Mouse (Mus musculus) Patski (cell line): Measurements from ENCODE around the gene Vmn1r180. TPM values are rescaled to one million over a fixed set of nuclear protein-coding genes. Genes with fewer than 3 reads are reported as not detected.
"Not testable (repeated sequence)": the region's sequence is repeated elsewhere in the genome, so short reads cannot be mapped to it uniquely, and the experiment has no call there.

Source experiments
- ATAC-seq: fragments of 100-300 bp; one replicate; pipeline ENCODE4 v1.8.0; 2021
- CTCF ChIA-PET: fragments of 350-600 bp; sonication (Branson Sonifier 250); formaldehyde crosslinking; loops from one replicate; lab custom pipeline; 2022; ENCODE audit warnings: inconsistent platforms; lab: Charles Lee
- POLR2A ChIA-PET: fragments of 350-600 bp; sonication (Branson Sonifier 250); formaldehyde crosslinking; loops from one replicate; lab custom pipeline; 2022; ENCODE audit warnings: antibody characterized with exemption, inconsistent platforms; lab: Charles Lee
- DNase-seq: peaks from one replicate; pipeline ENCODE4 v3.0.0-alpha.2; 2011; ENCODE audit warnings: low read depth, low spot score
- H3K27me3 ChIP-seq: fragments of 371-371 bp; one replicate; pipeline ENCODE4 v1.5.1; 2021
- CTCF ChIP-seq: fragments of 100-300 bp; IDR thresholded peaks from one replicate; pipeline ENCODE4 v1.5.1; 2021
- in situ Hi-C: fragments of 300-500 bp; cut with MboI; formaldehyde crosslinking; loops from 3 replicates; pipeline ENCODE4 v1.11.1; 2018; ENCODE audit warnings: low pct_unique_long_range_greater_than_20kb, mixed read lengths
- polyA plus RNA-seq: library from polyadenylated mRNA; unstranded; gene quantifications from one replicate; pipeline ENCODE4 v1.2.3, GENCODE M21; 2021

The Vmn1r180 gene
- polyA plus RNA-seq, result not detected

DNA sequence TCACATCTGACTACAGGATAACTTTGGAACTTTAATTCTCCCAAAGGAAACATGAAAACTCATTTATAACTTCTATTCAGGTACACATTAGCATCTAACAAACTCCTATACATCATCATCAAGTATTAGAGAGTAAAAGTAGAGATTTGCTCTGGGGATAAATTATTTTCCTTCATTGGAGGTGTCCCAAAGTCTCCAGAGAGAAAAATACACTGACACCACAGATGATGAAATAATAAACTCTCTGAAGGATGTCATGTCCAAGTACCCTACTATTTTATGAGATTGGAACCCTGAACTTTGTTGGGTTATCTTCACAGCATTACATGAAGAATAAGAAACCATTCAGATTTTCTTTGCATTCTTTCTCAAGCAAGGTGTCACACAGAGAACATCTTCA, at the start of gene Vmn1r180:
Gene Vmn1r180 (plus strand): TSS at position 301 of the 400 bp plus-strand sequence.
- no peaks in the 10 kb centered on the region for H3K27me3 ChIP-seq
- no peak for DNase-seq
- ATAC-seq, result no peak
- TF ChIP-seq CTCF, result no peak
- ChIA-PET CTCF (no interaction called here), POLR2A (no interaction called here)
- in situ Hi-C loops, result no loop called here

DNA sequence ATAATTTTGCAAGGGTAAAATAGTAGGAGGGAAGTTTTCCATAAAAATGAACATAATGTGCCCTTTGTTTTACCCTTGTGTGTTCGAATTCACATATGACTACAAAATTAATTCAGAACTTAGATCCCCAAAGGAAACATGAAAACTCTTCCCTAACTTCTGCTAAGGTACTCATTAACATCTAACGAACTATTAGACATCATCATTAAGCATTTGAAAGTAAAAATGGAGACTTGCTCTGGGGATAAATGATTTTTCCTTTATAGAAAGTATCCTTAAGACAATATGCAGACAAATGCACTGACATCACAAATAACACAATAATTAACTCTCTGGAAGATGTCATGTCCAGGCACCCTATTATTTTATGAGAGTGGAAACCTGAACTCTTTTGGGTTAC, 23.8 kb upstream of the Vmn1r180 start, which contains the start of gene Vmn1r179:
Gene Vmn1r179 (plus strand): TSS at position 301 of the 400 bp plus-strand sequence.
- ATAC-seq (no peak), DNase-seq (no peak)
- ChIA-PET CTCF (no interaction called here), POLR2A (no interaction called here)
- peaks cover 3% of the 10 kb centered on the region for H3K27me3 ChIP-seq
- in situ Hi-C loops, result no loop called here
- no peak for TF ChIP-seq CTCF

DNA sequence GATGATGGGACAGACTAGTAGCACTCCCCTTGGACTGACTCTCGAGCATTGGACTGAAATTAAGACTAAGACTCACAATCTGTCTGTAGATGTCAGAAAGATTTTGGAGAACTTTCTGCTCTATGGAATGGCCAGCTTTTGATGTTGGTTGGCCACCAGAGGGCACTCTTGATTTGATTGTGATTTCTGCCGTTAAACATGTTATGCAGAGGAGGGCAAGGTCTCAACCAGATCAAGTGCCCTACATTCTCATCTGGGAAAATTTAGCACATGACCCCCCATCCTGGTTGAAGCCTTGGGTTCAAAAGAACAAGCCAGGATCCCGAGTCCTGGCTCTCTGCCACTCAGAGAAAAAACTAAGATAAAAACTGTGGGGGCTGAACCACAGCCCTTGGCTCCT, 17.6 kb downstream of the Vmn1r180 start:
- peaks cover 17% of the 10 kb centered on the region for H3K27me3 ChIP-seq
- CTCF ChIA-PET, POLR2A ChIA-PET, DNase-seq, ATAC-seq: not testable (repeated sequence)
- peak; percentile 50 for TF ChIP-seq CTCF
- in situ Hi-C loops, result loop anchor here (5.0 to 10.0 kb wide), 3 partner anchors 187 to 319 kb away; no protein-coding TSS in a partner anchor

DNA sequence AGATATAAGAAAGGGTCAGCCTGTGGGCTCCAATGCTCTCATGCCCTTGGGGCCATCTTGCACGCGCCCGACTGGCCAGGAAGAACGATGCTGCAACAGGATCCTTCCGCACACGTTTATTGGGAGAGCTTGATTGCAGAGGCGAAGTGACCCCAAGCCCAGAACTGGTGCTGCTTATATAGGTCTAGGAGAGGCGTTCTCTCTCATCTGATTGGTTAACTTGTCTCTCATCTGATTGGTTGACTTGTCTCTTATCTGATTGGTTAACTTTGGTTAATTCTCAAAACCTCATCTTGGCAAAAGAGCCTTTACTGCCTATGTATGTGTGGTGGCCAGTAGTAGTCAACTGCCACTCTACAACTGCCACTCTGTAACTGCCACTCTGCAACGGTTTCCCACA, 23.9 kb downstream of the Vmn1r180 start, which contains the start of gene Vmn1r181:
Gene Vmn1r181 (plus strand): TSS at position 301 of the 400 bp plus-strand sequence.
- DNase-seq, ATAC-seq, POLR2A ChIA-PET, CTCF ChIA-PET, in situ Hi-C loops: not testable (repeated sequence)
- peaks cover 17% of the 10 kb centered on the region for H3K27me3 ChIP-seq

DNA sequence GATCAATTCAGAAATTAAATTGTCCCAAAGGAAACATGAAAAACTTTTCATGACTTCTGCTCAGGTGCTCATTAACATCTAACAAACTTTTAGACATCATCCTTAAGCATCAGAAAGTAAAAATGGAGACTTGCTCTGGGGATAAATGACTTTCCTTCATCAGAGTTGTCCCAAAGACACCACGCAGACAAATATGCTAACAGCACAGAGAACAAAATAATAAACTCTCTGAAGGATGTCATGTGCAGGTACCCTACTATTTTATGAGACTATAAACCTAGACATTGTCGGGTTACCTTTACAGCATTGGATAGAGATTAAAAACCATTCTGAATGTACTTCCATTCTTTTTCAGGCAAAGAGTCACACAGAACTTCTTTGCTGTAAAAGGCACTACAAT, 51.0 kb downstream of the Vmn1r180 start, which contains the start of gene V1rd19:
Gene V1rd19 (plus strand): TSS at position 301 of the 400 bp plus-strand sequence.
- in situ Hi-C loops, result no loop called here
- no peak for ATAC-seq
- POLR2A ChIA-PET, result no interaction called here
- CTCF ChIA-PET, result no interaction called here
- no peak for TF ChIP-seq CTCF
- DNase-seq, result no peak
- peaks cover 14% of the 10 kb centered on the region for H3K27me3 ChIP-seq

Other genes starting within 250 kb of the Vmn1r180 start
- gene Vmn1r173, start 249.9 kb upstream of the Vmn1r180 start, polyA plus RNA-seq, result not detected
- gene Vmn1r174, start 198.4 kb upstream of the Vmn1r180 start, polyA plus RNA-seq, result not detected
- gene Vmn1r175, start 140.0 kb upstream of the Vmn1r180 start, polyA plus RNA-seq, result not detected
- gene Vmn1r176, start 113.3 kb upstream of the Vmn1r180 start, polyA plus RNA-seq, result not detected
- not detected for gene Vmn1r177, start 84.2 kb upstream of the Vmn1r180 start, polyA plus RNA-seq
- not detected for gene Vmn1r178, start 58.6 kb upstream of the Vmn1r180 start, polyA plus RNA-seq
- not detected for gene Vmn1r179, start 23.7 kb upstream of the Vmn1r180 start, polyA plus RNA-seq
- gene Vmn1r181, start 24.0 kb downstream of the Vmn1r180 start, polyA plus RNA-seq, result not detected
- not detected for gene V1rd19, start 51.1 kb downstream of the Vmn1r180 start, polyA plus RNA-seq
- 0.01 TPM for gene Vmn1r183, start 102.6 kb downstream of the Vmn1r180 start, polyA plus RNA-seq
- gene Zfp180, start 131.3 kb downstream of the Vmn1r180 start, polyA plus RNA-seq, result 16.2 TPM
- gene Zfp112, start 161.7 kb downstream of the Vmn1r180 start, polyA plus RNA-seq, result 2.4 TPM
- gene Zfp235, start 183.5 kb downstream of the Vmn1r180 start, polyA plus RNA-seq, result 7.5 TPM
- gene Zfp114, start 224.4 kb downstream of the Vmn1r180 start, polyA plus RNA-seq, result 0.10 TPM